ENCODE assay signal across 36 mouse cellular contexts in the genomic region with DNA sequence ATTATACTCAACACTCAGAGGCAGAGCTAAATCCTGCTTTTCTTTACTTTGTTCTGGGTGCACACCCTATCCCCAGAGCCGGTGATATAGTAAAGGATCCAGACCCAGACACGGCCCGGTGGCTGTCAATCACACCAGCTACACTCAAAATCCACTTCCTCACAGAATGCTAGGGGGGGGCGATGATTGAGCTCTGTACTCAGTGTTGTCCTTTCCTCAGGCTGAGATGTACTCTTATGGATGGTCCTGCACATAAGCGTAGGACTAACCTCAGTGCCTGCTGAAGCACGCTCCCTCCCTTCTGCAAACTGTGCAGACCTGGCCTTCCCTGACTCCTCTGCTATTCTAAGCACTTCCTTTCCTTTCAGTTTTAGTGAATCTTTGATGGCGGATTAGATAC. TPM values are rescaled to one million over a fixed set of nuclear protein-coding genes. Genes with fewer than 3 reads are reported as not detected.
"Had no signal": no experiment of that assay in that cellular context is flagged by ENCODE, and none has a peak within 500 bp of the region (broad histone marks: within the 10 kb centered on the region; RNA-seq: fewer than 3 reads in every experiment).

No protein-coding gene starts in this region.

- H3K9ac ChIP-seq: heart, embryonic 12.5 days; hindbrain, embryonic 13.5 days; hindbrain, embryonic 15.5 days; kidney, embryonic 15.5 days; limb, embryonic 12.5 days had no signal

- H3K27ac ChIP-seq: heart, embryonic 10.5 days; hindbrain, embryonic 13.5 days; hindbrain, embryonic 15.5 days; hindbrain, postnatal 0 days; kidney, embryonic 15.5 days; kidney, postnatal 0 days; limb, embryonic 10.5 days; limb, embryonic 12.5 days had no signal

- H3K9me3 ChIP-seq: heart, embryonic 10.5 days; heart, embryonic 12.5 days; hindbrain, embryonic 13.5 days; hindbrain, embryonic 15.5 days; kidney, embryonic 15.5 days; limb, embryonic 10.5 days; limb, embryonic 12.5 days had no signal

- ATAC-seq: intestine, embryonic 16.5 days had no signal

- H3K4me3 ChIP-seq: heart, embryonic 10.5 days; heart, embryonic 12.5 days; hindbrain, embryonic 13.5 days; hindbrain, embryonic 15.5 days; kidney, embryonic 15.5 days; limb, embryonic 10.5 days; limb, embryonic 12.5 days had no signal

- H3K36me3 ChIP-seq: heart, embryonic 10.5 days; heart, embryonic 12.5 days; hindbrain, embryonic 13.5 days; hindbrain, embryonic 15.5 days; kidney, embryonic 15.5 days; limb, embryonic 10.5 days; limb, embryonic 12.5 days had no signal

- DNase-seq: gastrocnemius, postnatal 14 days; gastrocnemius, postnatal 36 days; heart, adult 18-20 months; heart, postnatal 14 days; heart, postnatal 36 days; kidney, adult 11 months; kidney, adult 2 months; kidney, adult 9 months; kidney, postnatal 14 days; kidney, postnatal 36 days; layer of hippocampus, adult 9-11 months; layer of hippocampus, postnatal 36 days; liver had no signal

- H3K4me2 ChIP-seq: heart, embryonic 12.5 days; hindbrain, embryonic 13.5 days; hindbrain, embryonic 15.5 days; kidney, embryonic 15.5 days; limb, embryonic 12.5 days; liver, embryonic 11.5 days had no signal

- H3K27me3 ChIP-seq: heart, embryonic 12.5 days; hindbrain, embryonic 13.5 days; hindbrain, embryonic 15.5 days; kidney, embryonic 15.5 days; limb, embryonic 12.5 days had no signal

RNA-seq across cellular contexts. Expression of a gene that starts 29.6 kb away (rescaled TPM):
- total RNA-seq: gastrocnemius, adult 8-10 months; gastrocnemius, postnatal 14 days; gastrocnemius, postnatal 36 days; heart, adult 18-20 months; heart, adult 8-10 months; heart, postnatal 14 days; heart, postnatal 36 days; hematopoietic stem cell, adult 5-6 weeks; hindbrain, postnatal 0 days; layer of hippocampus, postnatal 36 days; left cerebral cortex, adult 18-20 months; left cerebral cortex, postnatal 10 days had no signal
- polyA plus RNA-seq: frontal cortex, adult 2 months; gonadal fat pad, adult 2 months; heart, embryonic 10.5 days; heart, embryonic 12.5 days; heart, embryonic 14.5 days; heart, embryonic 16.5 days; hindbrain, embryonic 11.5 days; hindbrain, embryonic 13.5 days; hindbrain, embryonic 15.5 days; hindbrain, postnatal 0 days; intestine, embryonic 14.5 days; intestine, embryonic 16.5 days; kidney, adult 2 months; kidney, embryonic 15.5 days; kidney, postnatal 0 days; limb, embryonic 10.5 days; limb, embryonic 12.5 days; limb, embryonic 14.5 days; liver, embryonic 11.5 days had no signal
